Mouse (Mus musculus) CH12.LX (cell line): ENCODE measurements around the gene Agbl5. TPM values are rescaled to one million over a fixed set of nuclear protein-coding genes. Genes with fewer than 3 reads are reported as not detected.

Experiments used
- DNase-seq: peaks from one replicate; pipeline ENCODE4 v3.0.0-alpha.2; 2013; ENCODE audit errors: extremely low read depth
- H3K27ac ChIP-seq: 2 replicates; pipeline ENCODE4 v1.5.1; 2012; ENCODE audit warnings: low read depth, mild to moderate bottlenecking, control low read depth, moderate library complexity; ENCODE audit not compliant: insufficient read depth
- H3K27me3 ChIP-seq: replicated peaks from 2 replicates; pipeline ENCODE3; 2012; ENCODE audit warnings: inconsistent platforms
- H3K36me3 ChIP-seq, 2 experiments: replicated peaks in 1 of 2; 2 replicates each; pipeline versions ENCODE3 to v1.6.1; 2012; ENCODE audit warnings: inconsistent platforms in 1 of 2, low read length in 1 of 2, mild to moderate bottlenecking in 1 of 2, mixed read lengths in 1 of 2, moderate library complexity in 1 of 2; ENCODE audit not compliant: control insufficient read depth in 1 of 2, insufficient read depth in 1 of 2
- H3K4me1 ChIP-seq, 2 experiments: 2 replicates each; pipeline ENCODE4 v1.6.1; 2012; ENCODE audit warnings: inconsistent platforms in 1 of 2, moderate library complexity in 1 of 2; ENCODE audit not compliant: insufficient read depth in 2 of 2, control insufficient read depth in 1 of 2
- H3K4me2 ChIP-seq: 2 replicates; pipeline ENCODE4 v1.6.1; 2012; ENCODE audit warnings: low read depth, mild to moderate bottlenecking, control low read depth; ENCODE audit not compliant: poor library complexity, insufficient read depth, severe bottlenecking
- H3K4me3 ChIP-seq, 3 experiments: fragments of 150-350 bp in 1 of 3; sonication (generic) in 1 of 3; replicated peaks in 1 of 3; 2 replicates each; pipeline versions ENCODE3 to v1.5.1; 2011 to 2012; ENCODE audit warnings: low read depth in 2 of 3, low read length in 2 of 3, mild to moderate bottlenecking in 2 of 3, moderate library complexity in 2 of 3, control low read depth in 1 of 3, improper control_type of control experiment in 1 of 3, inconsistent platforms in 1 of 3, mixed read lengths in 1 of 3; ENCODE audit not compliant: poor library complexity in 1 of 3
- H3K79me2 ChIP-seq: replicated peaks from 2 replicates; pipeline ENCODE4 v1.6.1; 2012; ENCODE audit warnings: mild to moderate bottlenecking, moderate library complexity; ENCODE audit not compliant: control insufficient read depth, poor library complexity, insufficient read depth, severe bottlenecking; ENCODE audit errors: extremely low read depth
- H3K9ac ChIP-seq: 2 replicates; pipeline ENCODE4 v1.6.1; 2012; ENCODE audit warnings: low read depth, mild to moderate bottlenecking, control low read depth, moderate library complexity; ENCODE audit not compliant: insufficient read depth
- H3K9me3 ChIP-seq: replicated peaks from 2 replicates; pipeline ENCODE3; 2012; ENCODE audit warnings: low read length, inconsistent platforms, mixed read lengths
- CHD1 ChIP-seq: IDR thresholded peaks from 2 replicates; pipeline ENCODE4 v1.6.1; 2012; ENCODE audit warnings: low read depth, low read length, improper control_type of control experiment, inconsistent platforms
- CHD2 ChIP-seq: IDR thresholded peaks from 2 replicates; pipeline ENCODE4 v1.6.1; 2011; ENCODE audit warnings: low read length, improper control_type of control experiment
- CTCF ChIP-seq, 2 experiments: IDR thresholded peaks in 1 of 2; conservative IDR thresholded peaks in 1 of 2; 2 replicates each; pipeline ENCODE4 v1.5.1; 2011 to 2012; ENCODE audit warnings: low read depth in 2 of 2, low read length in 2 of 2, improper control_type of control experiment in 1 of 2, inconsistent platforms in 1 of 2, mild to moderate bottlenecking in 1 of 2, moderate library complexity in 1 of 2
- E2F4 ChIP-seq: IDR thresholded peaks from 2 replicates; pipeline ENCODE4 v1.6.1; 2011; ENCODE audit warnings: low read depth, low read length, improper control_type of control experiment; ENCODE audit not compliant: insufficient replicate concordance
- ELF1 ChIP-seq: IDR thresholded peaks from 2 replicates; pipeline ENCODE4 v1.6.1; 2014; ENCODE audit warnings: low read depth, mild to moderate bottlenecking, inconsistent platforms, low read length, improper control_type of control experiment
- ETS1 ChIP-seq: conservative IDR thresholded peaks from 2 replicates; pipeline ENCODE4 v1.6.1; 2012; ENCODE audit warnings: low read depth, mild to moderate bottlenecking, inconsistent platforms, low read length, improper control_type of control experiment, moderate library complexity
- GABPA ChIP-seq: IDR thresholded peaks from 2 replicates; pipeline ENCODE4 v1.6.1; 2012; ENCODE audit warnings: low read depth, low read length, improper control_type of control experiment, inconsistent platforms; ENCODE audit not compliant: insufficient replicate concordance
- HCFC1 ChIP-seq: IDR thresholded peaks from 2 replicates; pipeline ENCODE4 v1.6.1; 2012; ENCODE audit warnings: low read depth, mild to moderate bottlenecking, inconsistent platforms, low read length, improper control_type of control experiment
- IRF4 ChIP-seq: IDR thresholded peaks from 2 replicates; pipeline ENCODE4 v1.6.1; 2014; ENCODE audit warnings: low read depth, mild to moderate bottlenecking, inconsistent platforms, low read length, improper control_type of control experiment
- MAX ChIP-seq: IDR thresholded peaks from 2 replicates; pipeline ENCODE4 v1.6.1; 2011; ENCODE audit warnings: low read length, improper control_type of control experiment
- MAZ ChIP-seq: IDR thresholded peaks from 2 replicates; pipeline ENCODE4 v1.6.1; 2012; ENCODE audit warnings: low read depth, mild to moderate bottlenecking, inconsistent platforms, low read length, improper control_type of control experiment, moderate library complexity
- MEF2A ChIP-seq: IDR thresholded peaks from 2 replicates; pipeline ENCODE4 v1.6.1; 2014; ENCODE audit warnings: low read depth, mild to moderate bottlenecking, inconsistent platforms, low read length, improper control_type of control experiment, borderline replicate concordance
- MXI1 ChIP-seq: IDR thresholded peaks from 2 replicates; pipeline ENCODE4 v1.6.1; 2011; ENCODE audit warnings: mild to moderate bottlenecking, low read depth, low read length, improper control_type of control experiment
- MYC ChIP-seq: IDR thresholded peaks from 2 replicates; pipeline ENCODE4 v1.6.1; 2011; ENCODE audit warnings: low read depth, mild to moderate bottlenecking, improper control_type of control experiment, low read length
- POLR2A ChIP-seq: IDR thresholded peaks from 2 replicates; pipeline ENCODE4 v1.6.1; 2011; ENCODE audit warnings: low read depth, mild to moderate bottlenecking, improper control_type of control experiment, low read length
- POLR2AphosphoS2 ChIP-seq: IDR thresholded peaks from 2 replicates; pipeline ENCODE4 v1.6.1; 2011; ENCODE audit warnings: low read depth, low read length, improper control_type of control experiment
- RCOR1 ChIP-seq: conservative IDR thresholded peaks from 2 replicates; pipeline ENCODE4 v1.6.1; 2012; ENCODE audit warnings: low read depth, mild to moderate bottlenecking, inconsistent platforms, low read length, improper control_type of control experiment
- SIN3A ChIP-seq: IDR thresholded peaks from 2 replicates; pipeline ENCODE4 v1.6.1; 2012; ENCODE audit warnings: low read length, improper control_type of control experiment, inconsistent platforms
- TBP ChIP-seq: conservative IDR thresholded peaks from 2 replicates; pipeline ENCODE4 v1.6.1; 2011; ENCODE audit warnings: low read depth, low read length, improper control_type of control experiment
- TCF12 ChIP-seq: IDR thresholded peaks from 2 replicates; pipeline ENCODE4 v1.6.1; 2014; ENCODE audit warnings: low read depth, mild to moderate bottlenecking, inconsistent platforms, low read length, improper control_type of control experiment
- USF1 ChIP-seq: IDR thresholded peaks from 2 replicates; pipeline ENCODE4 v1.6.1; 2014; ENCODE audit warnings: low read depth, mild to moderate bottlenecking, inconsistent platforms, low read length, improper control_type of control experiment
- ZC3H11A ChIP-seq: IDR thresholded peaks from 2 replicates; pipeline ENCODE4 v1.6.1; 2012; ENCODE audit warnings: low read depth, mild to moderate bottlenecking, inconsistent platforms, low read length, improper control_type of control experiment
- ZMIZ1 ChIP-seq: IDR thresholded peaks from 2 replicates; pipeline ENCODE4 v1.6.1; 2012; ENCODE audit warnings: low read depth, mild to moderate bottlenecking, inconsistent platforms, low read length, improper control_type of control experiment
- dilution Hi-C: fragments of 300-500 bp; cut with MboI; formaldehyde crosslinking; loops from 2 replicates; pipeline ENCODE4 v1.14.3; 2020; ENCODE audit warnings: low sequenced_read_pairs; ENCODE audit not compliant: extremely low pct_unique_long_range_greater_than_20kb, extremely low pct_ligation_motif_present
- in situ Hi-C: fragments of 300-500 bp; cut with MboI; formaldehyde crosslinking; loops from 3 replicates; pipeline ENCODE4 v1.14.3; 2019; ENCODE audit warnings: low sequenced_read_pairs, low pct_ligation_motif_present, low pct_unique_long_range_greater_than_20kb, mixed read lengths
- polyA plus RNA-seq: library from polyadenylated mRNA; unstranded; fragments of >175 nt; gene quantifications from 2 replicates; pipeline ENCODE4 v1.2.1, GENCODE M21; 2012; ENCODE audit warnings: low read depth; ENCODE audit not compliant: insufficient read length
- total RNA-seq, 2 experiments: library from RNA; depleted of rRNA; stranded (reverse); fragments of 300-350 nt in 1 of 2; fragments of >200 nt in 1 of 2; gene quantifications; 2 replicates each; pipeline ENCODE4 v1.2.3; 2012 to 2014

Agbl5 gene
- total and polyA plus RNA-seq, 3 experiments: 4.1 to 11.6 (median 9.3) TPM

- H3K4me1 ChIP-seq: peaks cover 21 to 54% of the 10 kb centered on the region in 2 experiments
- no peak within 1 kb of the TSS for H3K27ac ChIP-seq
- dilution Hi-C loops: no loop called here
- TF ChIP-seq ETS1: no peak
- no peak for TF ChIP-seq TBP
- no peak for TF ChIP-seq ELF1
- no peak for TF ChIP-seq USF1
- no peak for TF ChIP-seq TCF12
- no peak for TF ChIP-seq POLR2AphosphoS2
- TF ChIP-seq SIN3A: no peak
- TF ChIP-seq MAZ: no peak
- TF ChIP-seq ZMIZ1: no peak
- no peak for TF ChIP-seq POLR2A
- TF ChIP-seq MXI1: no peak
- TF ChIP-seq CHD1: no peak
- peaks cover 17 to 24% of the 10 kb centered on the region in 2 experiments for H3K36me3 ChIP-seq
- H3K27me3 ChIP-seq: no peaks in the 10 kb centered on the region
- peaks cover 9% of the 10 kb centered on the region for H3K79me2 ChIP-seq
- H3K9ac ChIP-seq: no peak within 1 kb of the TSS
- H3K4me2 ChIP-seq: no peak within 1 kb of the TSS; the same call in 1 of the 2 replicates
- H3K4me3 ChIP-seq: no peak within 1 kb of the TSS
- in situ Hi-C loops: no loop called here
- no peaks in the 10 kb centered on the region for H3K9me3 ChIP-seq
- no peak for DNase-seq
Observed at GRCm38 (mm10) chr5:30867712-30868111, 20.8 kb upstream of the Agbl5 start, which contains the start of gene Tmem214. Gene Tmem214 (plus strand): TSS chr5:30868012.

GRCm38 (mm10) chr5:30868981-30869380 lies 19.5 kb upstream of the Agbl5 start:
- Histone ChIP-seq H3K27ac (no peak overlapping the region), H3K9me3 (no peaks in the 10 kb centered on the region), H3K9ac (peak overlapping the region; percentile 44), H3K4me2 (peak overlapping the region; percentile 59), H3K27me3 (no peaks in the 10 kb centered on the region), H3K36me3 (peaks cover 29 to 36% of the 10 kb centered on the region in 2 experiments), H3K4me3 (peak overlapping the region in 2 of 3 experiments; percentile 8 to 90), H3K79me2 (peaks cover 9% of the 10 kb centered on the region), H3K4me1 (peaks cover 13 to 44% of the 10 kb centered on the region in 2 experiments)
- dilution Hi-C loops (no loop called here), in situ Hi-C loops (no loop called here)
- no peak for DNase-seq
- no peak for TF ChIP-seq RCOR1
- TF ChIP-seq MAZ: no peak
- TF ChIP-seq TBP: no peak
- TF ChIP-seq CTCF (conservative IDR thresholded peaks at IDR 0.05 in 1 of 2, IDR thresholded peaks at IDR 0.05 in 1 of 2; ENCODE audit: low read depth in 2 of 2, low read length in 2 of 2): no peak
- no peak for TF ChIP-seq ZC3H11A
- TF ChIP-seq IRF4: no peak
- no peak for TF ChIP-seq ZMIZ1
- TF ChIP-seq TCF12: no peak
- TF ChIP-seq CHD2: no peak
- no peak for TF ChIP-seq ETS1
- TF ChIP-seq MXI1: no peak
- TF ChIP-seq MEF2A: no peak
- TF ChIP-seq E2F4: no peak
- no peak for TF ChIP-seq MAX
- no peak for TF ChIP-seq GABPA
- no peak for TF ChIP-seq HCFC1
- no peak for TF ChIP-seq MYC
